Mouse (Mus musculus) neural tube, embryonic 12.5 days (tissue): ENCODE data around the gene Hspa4. TPM values are rescaled to one million over a fixed set of nuclear protein-coding genes. Genes with fewer than 3 reads are reported as not detected.
A peak's percentile ranks its signal among the peaks of the same experiment; 100 is the strongest.
"Not testable (repeated sequence)": the region's sequence is repeated elsewhere in the genome, so short reads cannot be mapped to it uniquely, and the experiment has no call there.

Experiments
- ATAC-seq: fragments of 200-750 bp; cut with Nextera tagmentation; 2 replicates; pipeline ENCODE4 v1.8.0; 2017; ENCODE audit warnings: low read depth, mild to moderate bottlenecking, moderate TSS enrichment, moderate library complexity; ENCODE audit not compliant: low FRiP score
- H3K27ac ChIP-seq: fragments of 300-500 bp; sonication (generic); 2 replicates; pipeline ENCODE4 v1.5.1; 2016
- H3K27me3 ChIP-seq: fragments of 300-500 bp; sonication (generic); replicated peaks from 2 replicates; pipeline ENCODE4 v1.6.1; 2016; ENCODE audit warnings: mild to moderate bottlenecking
- H3K36me3 ChIP-seq: fragments of 300-500 bp; sonication (generic); 2 replicates; pipeline ENCODE4 v1.6.1; 2016; ENCODE audit warnings: mild to moderate bottlenecking
- H3K4me1 ChIP-seq: fragments of 300-500 bp; sonication (generic); 2 replicates; pipeline ENCODE4 v1.6.1; 2016
- H3K4me2 ChIP-seq: fragments of 300-500 bp; sonication (generic); replicated peaks from 2 replicates; pipeline ENCODE4 v1.6.1; 2016; ENCODE audit warnings: mild to moderate bottlenecking
- H3K4me3 ChIP-seq: fragments of 300-500 bp; sonication (generic); 2 replicates; pipeline ENCODE4 v1.5.1; 2016
- H3K9ac ChIP-seq: fragments of 300-500 bp; sonication (generic); 2 replicates; pipeline ENCODE4 v1.6.1; 2016; ENCODE audit warnings: mild to moderate bottlenecking
- H3K9me3 ChIP-seq: fragments of 300-500 bp; sonication (generic); 2 replicates; pipeline ENCODE4 v1.6.1; 2016; ENCODE audit warnings: mild to moderate bottlenecking
- WGBS: fragments of 180-500 bp; shearing (Covaris S2); methylation state at CpG from one replicate; pipeline ENCODE4 v1.1.7; 2016; 5-methylcytosine and 5-hydroxymethylcytosine counted together
- polyA plus RNA-seq: library from polyadenylated mRNA; unstranded; fragments of >200 nt; fragmentation: Nextera tagmentation; extraction: Ambion mirVana; gene quantifications from 2 replicates; pipeline ENCODE4 v1.2.1, GENCODE M21; 2016

The Hspa4 gene
- polyA plus RNA-seq, 1 experiment from 2014 or later: 89.0 TPM

DNA sequence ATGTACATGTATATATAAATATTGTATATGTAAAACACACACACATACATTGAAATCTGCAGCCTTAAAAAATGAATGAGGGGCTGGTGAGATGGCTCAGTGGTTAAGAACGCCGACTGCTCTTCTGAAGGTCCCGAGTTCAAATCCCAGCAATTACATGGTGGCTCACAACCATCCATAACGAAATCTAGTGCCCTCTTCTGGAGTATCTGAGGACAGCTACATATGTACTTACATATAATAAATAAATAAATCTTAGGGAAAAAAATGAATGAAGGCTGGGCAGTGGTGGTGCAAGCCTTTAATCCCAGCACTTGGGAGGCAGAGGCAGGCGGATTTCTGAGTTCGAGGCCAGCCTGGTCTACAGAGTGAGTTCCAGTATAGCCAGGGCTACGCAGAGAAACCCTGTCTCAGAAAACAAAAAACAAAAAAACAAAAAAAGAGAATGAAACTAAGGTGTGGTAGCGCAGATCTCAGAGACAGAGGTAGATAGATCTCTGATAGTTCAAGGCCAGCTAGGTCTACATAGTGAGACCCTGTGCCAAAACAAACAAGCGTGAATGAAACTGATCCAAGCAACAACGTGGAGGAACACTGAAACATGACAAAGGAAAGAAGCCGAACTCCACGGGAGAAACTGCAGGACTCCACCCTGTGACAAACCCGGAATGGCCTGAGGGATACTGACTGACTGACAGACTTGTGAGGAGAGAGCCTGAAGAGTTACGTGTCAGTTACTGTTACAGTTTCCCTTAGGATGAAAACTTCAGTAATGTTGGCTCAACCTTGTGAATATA lies 4.0 kb upstream of the Hspa4 start:
- ATAC-seq: no peak
- no peaks in the 10 kb centered on the region for H3K9me3 ChIP-seq
- no peak overlapping the region for H3K9ac ChIP-seq
- WGBS: 86% methylated on average over 14 of the region's 14 CpGs
- no peaks in the 10 kb centered on the region for H3K27me3 ChIP-seq
- no peak overlapping the region for H3K4me3 ChIP-seq
- no peak overlapping the region for H3K27ac ChIP-seq
- H3K4me2 ChIP-seq: no peak overlapping the region
- H3K36me3 ChIP-seq: no peaks in the 10 kb centered on the region
- peaks cover 6% of the 10 kb centered on the region for H3K4me1 ChIP-seq

DNA sequence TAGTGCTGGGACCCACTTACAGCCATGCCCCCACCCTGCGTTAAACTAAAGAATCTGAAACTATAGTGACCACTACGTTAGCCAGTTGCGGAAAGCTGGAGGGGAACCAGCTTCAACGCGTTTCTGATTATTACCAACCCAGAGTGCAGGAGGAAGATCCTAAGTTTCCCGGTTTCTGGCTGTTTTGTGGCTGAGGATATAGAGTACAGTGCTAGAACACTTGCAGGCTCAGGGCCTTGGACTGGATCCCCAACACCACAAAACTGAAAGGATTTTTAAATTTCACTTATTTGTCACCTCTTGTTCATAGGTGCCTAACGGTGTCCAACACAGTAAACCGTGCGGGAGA lies 884 bp upstream of the Hspa4 start:
- H3K9ac ChIP-seq: peak overlapping the region; percentile 98
- ATAC-seq: 0 out of 2 replicates have a peak, but pooled peaks have one; percentile 1
- H3K9me3 ChIP-seq: no peaks in the 10 kb centered on the region
- H3K4me1 ChIP-seq: peaks cover 20% of the 10 kb centered on the region
- H3K4me2 ChIP-seq: peak overlapping the region; percentile 83
- WGBS: 57% methylated on average over 9 of the region's 9 CpGs
- H3K27ac ChIP-seq: peak overlapping the region; percentile 92
- H3K27me3 ChIP-seq: no peaks in the 10 kb centered on the region
- H3K36me3 ChIP-seq: no peaks in the 10 kb centered on the region
- H3K4me3 ChIP-seq: peak overlapping the region; percentile 98

DNA sequence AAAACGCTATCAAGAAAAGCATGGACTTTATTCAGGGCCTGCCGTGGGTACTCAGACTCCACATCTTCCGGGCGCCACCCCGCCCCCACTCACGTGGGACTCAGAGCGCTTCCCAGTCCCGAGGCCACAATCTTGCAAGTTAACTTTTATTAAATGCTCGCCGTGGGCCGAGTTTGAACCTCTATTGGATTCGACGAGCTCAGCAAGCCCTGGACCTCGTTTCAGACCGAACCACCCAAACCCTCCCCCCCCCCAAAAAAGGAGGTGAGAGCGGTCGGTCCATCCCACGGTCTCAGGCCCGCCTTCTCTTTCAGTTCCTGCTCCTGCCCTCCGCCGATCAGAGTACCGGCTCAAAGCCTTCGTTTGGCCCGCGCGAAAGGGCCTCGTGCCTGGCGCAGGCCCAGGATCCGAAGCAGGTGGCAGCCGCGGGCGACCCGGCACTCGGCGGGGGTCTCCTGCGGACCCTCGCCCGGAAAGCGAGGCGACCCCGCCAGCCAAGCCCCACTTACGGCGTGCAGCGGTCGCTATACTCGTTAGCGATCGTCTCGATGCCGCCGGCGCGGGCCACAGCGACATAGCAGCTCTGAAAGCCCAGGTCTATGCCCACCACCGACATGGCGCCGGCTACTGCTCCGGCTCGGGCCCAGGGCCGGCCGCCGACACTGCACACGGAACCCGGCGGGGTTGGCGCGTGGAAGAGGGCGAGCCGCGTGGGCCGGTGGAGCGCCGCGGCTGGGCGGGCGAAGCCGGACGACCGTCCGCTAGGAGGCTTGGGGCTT lies 517 bp downstream of the Hspa4 start:
- under 1% methylated on average over 80 of the region's 80 CpGs for WGBS
- Histone ChIP-seq H3K4me3 (peak overlapping the region; percentile 98), H3K4me1 (peaks cover 20% of the 10 kb centered on the region), H3K27me3 (no peaks in the 10 kb centered on the region), H3K9ac (peak overlapping the region; percentile 98), H3K36me3 (no peaks in the 10 kb centered on the region), H3K27ac (peak overlapping the region; percentile 96), H3K4me2 (peak overlapping the region; percentile 83), H3K9me3 (no peaks in the 10 kb centered on the region)
- ATAC-seq: peak; percentile 42

DNA sequence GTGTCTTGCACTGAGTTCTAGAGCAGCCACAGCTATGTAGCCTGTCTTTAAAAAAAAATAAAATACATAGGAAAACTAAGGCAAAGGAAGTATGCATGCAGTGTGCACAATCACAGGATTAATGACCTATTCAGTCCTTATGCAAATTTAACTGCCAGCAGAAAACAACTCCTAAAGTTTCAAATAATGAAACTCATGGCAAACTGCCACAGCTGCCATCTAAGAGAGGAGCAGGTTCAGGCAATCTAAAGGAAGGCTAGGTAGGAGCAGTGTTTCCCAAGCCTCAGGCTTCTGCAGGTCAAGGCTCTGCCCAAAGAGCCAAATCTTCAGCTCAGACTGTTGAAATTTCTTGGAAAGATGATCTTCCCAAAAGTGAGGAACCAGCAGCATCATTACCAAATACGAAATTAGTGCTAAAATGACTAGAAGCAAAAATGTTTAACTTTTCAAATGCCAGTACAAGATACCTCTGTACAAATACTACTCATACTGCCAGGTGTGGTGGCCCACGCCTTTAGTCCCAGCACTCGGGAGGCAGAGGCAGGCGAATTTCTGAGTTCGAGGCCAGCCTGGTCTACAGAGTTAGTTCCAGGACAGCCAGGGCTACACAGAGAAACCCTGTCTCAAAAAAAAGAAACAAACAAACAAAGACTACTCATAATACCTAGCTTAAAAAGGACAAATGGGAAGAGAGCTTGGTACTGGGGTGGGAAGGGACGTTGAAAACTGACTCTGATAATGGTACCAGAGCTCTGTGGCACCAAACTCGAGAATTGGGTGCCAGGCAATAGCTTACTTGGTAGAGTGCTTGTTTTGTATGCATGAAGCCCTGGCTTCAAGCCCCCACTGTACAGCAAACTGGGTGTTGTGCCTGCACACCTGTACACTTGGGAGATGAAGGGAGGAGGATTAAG lies 2.1 kb downstream of the Hspa4 start:
- Histone ChIP-seq H3K4me3 (peak overlapping the region; percentile 98; the same call in 1 of the 2 replicates), H3K27me3 (no peaks in the 10 kb centered on the region), H3K9me3 (no peaks in the 10 kb centered on the region), H3K9ac (no peak overlapping the region), H3K4me2 (peak overlapping the region; percentile 83), H3K27ac (no peak overlapping the region), H3K4me1 (peaks cover 20% of the 10 kb centered on the region), H3K36me3 (0 out of 2 replicates have a peak, but pooled peaks cover 4% of the 10 kb centered on the region)
- no peak for ATAC-seq
- 90% methylated on average over 7 of the region's 7 CpGs for WGBS

DNA sequence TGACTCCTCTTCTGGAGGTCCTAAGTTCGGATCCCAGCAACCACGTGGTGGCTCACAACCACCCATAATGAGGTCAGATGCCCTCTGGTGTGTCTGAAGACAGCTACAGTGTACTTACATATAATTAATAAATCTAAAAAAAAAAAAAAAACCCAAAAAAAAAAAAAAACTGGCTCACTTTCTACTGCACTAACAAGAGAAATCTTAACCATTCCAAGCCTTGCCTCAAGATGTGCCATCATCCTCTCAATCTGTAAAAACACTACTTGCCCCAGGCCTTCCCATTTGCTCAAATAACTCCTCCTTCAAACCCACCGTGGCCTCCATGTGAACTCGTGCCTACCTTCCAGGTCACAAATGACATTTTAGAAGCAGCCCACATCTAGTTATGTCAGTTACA lies 3.4 kb downstream of the Hspa4 start:
- H3K4me3 ChIP-seq: no peak overlapping the region
- H3K27me3 ChIP-seq: no peaks in the 10 kb centered on the region
- H3K27ac ChIP-seq: no peak overlapping the region
- no peaks in the 10 kb centered on the region for H3K9me3 ChIP-seq
- H3K9ac ChIP-seq: no peak overlapping the region
- H3K4me2 ChIP-seq: no peak overlapping the region
- ATAC-seq: no peak
- H3K36me3 ChIP-seq: peaks cover 10% of the 10 kb centered on the region; the same call in 1 of the 2 replicates
- H3K4me1 ChIP-seq: peaks cover 20% of the 10 kb centered on the region
- 80% methylated on average over 4 of the region's 4 CpGs for whole genome bisulfite sequencing

DNA sequence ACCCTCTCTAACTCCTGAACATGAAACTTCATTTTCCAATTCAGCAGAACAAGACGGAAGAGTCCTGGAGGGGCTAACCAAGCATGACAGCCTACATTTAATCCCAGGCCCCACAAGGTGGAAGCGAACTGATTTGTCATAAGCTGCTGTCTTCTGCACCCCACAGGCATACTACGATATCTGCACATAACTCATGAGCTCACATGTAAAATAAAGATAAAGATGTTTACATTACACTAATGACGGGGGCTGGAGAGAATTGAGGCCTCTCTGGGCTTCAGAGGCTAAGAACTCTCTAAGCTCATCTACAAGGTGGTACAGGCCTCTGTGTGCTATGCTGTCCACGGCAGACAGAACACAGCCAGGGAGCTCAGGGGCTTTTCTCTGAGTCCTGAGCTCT lies 5.8 kb downstream of the Hspa4 start:
- WGBS: 95% methylated on average over 5 of the region's 5 CpGs
- H3K36me3 ChIP-seq: peaks cover 27% of the 10 kb centered on the region
- no peak for ATAC-seq
- no peak overlapping the region for H3K9ac ChIP-seq
- H3K27me3 ChIP-seq: no peaks in the 10 kb centered on the region
- H3K4me2 ChIP-seq: no peak overlapping the region
- no peak overlapping the region for H3K27ac ChIP-seq
- peaks cover 14% of the 10 kb centered on the region for H3K4me1 ChIP-seq
- H3K4me3 ChIP-seq: no peak overlapping the region
- H3K9me3 ChIP-seq: no peaks in the 10 kb centered on the region

DNA sequence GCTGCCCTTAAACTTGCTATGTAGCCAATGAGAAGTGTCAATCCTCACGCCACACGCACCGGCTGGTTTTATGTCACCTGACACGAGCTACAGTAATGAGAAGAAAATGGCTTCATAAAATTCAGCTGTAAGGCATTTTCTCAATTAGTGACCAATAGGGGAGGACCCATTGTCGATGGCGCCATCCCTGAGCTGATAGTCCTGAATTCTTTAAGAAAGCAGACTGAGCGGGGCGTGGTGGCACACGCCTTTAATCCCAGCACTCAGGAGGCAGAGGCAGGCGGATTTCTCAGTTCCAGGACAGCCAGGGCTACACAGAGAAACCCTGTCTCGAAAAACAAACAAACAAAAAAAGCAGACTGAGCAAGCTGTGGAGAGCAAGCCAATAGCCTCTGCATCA lies 9.4 kb downstream of the Hspa4 start:
- Histone ChIP-seq H3K9me3 (no peaks in the 10 kb centered on the region), H3K27me3 (no peaks in the 10 kb centered on the region), H3K36me3 (peaks cover 63% of the 10 kb centered on the region), H3K4me1 (no peaks in the 10 kb centered on the region), H3K9ac (no peak overlapping the region), H3K27ac (no peak overlapping the region), H3K4me3 (no peak overlapping the region), H3K4me2 (no peak overlapping the region)
- 94% methylated on average over 11 of the region's 11 CpGs for WGBS
- ATAC-seq: no peak

DNA sequence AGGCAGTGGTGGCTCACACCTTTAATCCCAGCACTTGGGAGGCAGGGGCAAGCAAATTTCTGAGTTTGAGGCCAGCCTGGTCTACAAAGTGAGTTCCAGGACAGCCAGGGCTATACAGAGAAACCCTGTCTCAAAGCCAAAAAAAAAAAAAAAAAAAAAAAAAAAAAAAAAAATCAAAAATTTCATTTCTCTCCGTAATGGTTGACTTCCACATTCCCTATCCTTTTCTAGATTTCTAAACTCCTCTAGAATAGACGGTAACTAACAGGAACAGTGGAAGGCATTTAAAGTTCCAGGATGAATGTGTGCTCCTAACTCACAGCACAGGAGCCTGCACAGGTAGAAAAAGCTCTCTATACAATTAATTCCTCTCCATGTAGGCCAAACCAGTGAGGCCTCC lies 10.1 kb downstream of the Hspa4 start:
- not testable (repeated sequence) for H3K4me2 ChIP-seq, H3K4me3 ChIP-seq, H3K9me3 ChIP-seq, ATAC-seq, H3K27ac ChIP-seq, H3K9ac ChIP-seq, H3K27me3 ChIP-seq, H3K4me1 ChIP-seq
- WGBS: 84% methylated on average over 2 of the region's 2 CpGs
- H3K36me3 ChIP-seq: peaks cover 69% of the 10 kb centered on the region

DNA sequence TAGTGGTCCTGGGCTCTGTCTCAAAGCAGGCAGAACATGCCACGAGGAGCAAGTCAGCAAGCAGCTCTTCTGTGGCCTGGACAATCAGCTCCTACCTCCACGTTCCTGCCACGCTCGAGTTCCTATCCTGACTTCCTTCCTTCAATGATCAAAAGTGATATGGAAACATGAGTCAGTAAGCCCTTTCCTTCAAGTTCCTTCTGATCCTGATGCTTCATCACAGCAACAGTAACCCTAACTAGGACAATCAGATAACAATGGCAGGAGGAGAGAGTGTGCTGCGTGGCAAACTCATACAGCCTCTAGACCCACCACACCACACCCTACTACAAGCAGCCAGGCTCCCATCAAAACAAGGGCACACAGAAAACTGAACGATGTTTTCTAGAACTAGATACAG lies 14.4 kb downstream of the Hspa4 start:
- no peak overlapping the region for H3K4me2 ChIP-seq
- no peaks in the 10 kb centered on the region for H3K9me3 ChIP-seq
- no peak overlapping the region for H3K27ac ChIP-seq
- H3K36me3 ChIP-seq: peaks cover 85% of the 10 kb centered on the region
- H3K4me3 ChIP-seq: no peak overlapping the region
- WGBS: 90% methylated on average over 6 of the region's 6 CpGs
- H3K4me1 ChIP-seq: no peaks in the 10 kb centered on the region
- no peak overlapping the region for H3K9ac ChIP-seq
- ATAC-seq: no peak
- H3K27me3 ChIP-seq: no peaks in the 10 kb centered on the region

DNA sequence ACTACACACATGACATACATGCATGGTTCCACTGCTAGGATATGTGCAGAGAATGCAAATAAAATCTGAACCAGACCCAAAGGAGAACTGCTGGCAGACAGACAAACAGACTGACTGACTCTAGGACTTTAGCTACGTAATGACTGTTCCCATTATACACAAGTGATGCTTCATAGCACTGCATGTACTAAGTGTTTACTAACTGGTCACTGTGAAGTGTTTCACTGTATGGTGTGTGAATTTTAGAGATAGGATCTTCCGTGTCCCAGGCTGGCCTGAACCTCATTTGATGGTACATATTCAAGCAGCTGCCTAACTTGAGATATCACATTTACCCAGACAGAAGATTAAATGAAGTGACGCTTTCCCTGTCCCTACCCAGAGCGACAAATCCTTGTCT lies 21.8 kb downstream of the Hspa4 start:
- Histone ChIP-seq H3K9ac (no peak overlapping the region), H3K27me3 (no peaks in the 10 kb centered on the region), H3K36me3 (peaks cover 59% of the 10 kb centered on the region), H3K9me3 (no peaks in the 10 kb centered on the region), H3K4me2 (no peak overlapping the region), H3K4me1 (no peaks in the 10 kb centered on the region), H3K4me3 (no peak overlapping the region), H3K27ac (no peak overlapping the region)
- no peak for ATAC-seq
- WGBS: 94% methylated on average over 4 of the region's 4 CpGs

DNA sequence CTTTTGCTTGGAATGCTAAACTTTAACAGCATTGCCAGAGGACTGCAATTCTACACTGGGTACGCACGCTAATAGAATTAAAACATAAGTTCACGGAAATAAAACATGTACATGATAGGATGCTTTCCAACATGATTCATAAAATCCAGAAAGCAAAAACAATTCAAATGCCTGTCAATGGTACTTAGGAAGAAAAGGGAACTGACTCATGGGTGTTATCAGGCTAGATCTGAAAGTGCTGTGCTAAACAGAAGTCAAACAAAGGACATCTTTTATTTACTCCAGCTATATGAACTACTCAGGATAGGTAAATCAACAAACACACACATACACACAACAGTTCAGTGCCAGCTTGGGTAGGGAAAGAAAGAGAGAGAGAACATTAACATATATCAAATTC lies 24.9 kb downstream of the Hspa4 start:
- Histone ChIP-seq H3K9me3 (no peaks in the 10 kb centered on the region), H3K4me3 (no peak overlapping the region), H3K27ac (no peak overlapping the region), H3K4me2 (no peak overlapping the region), H3K9ac (no peak overlapping the region), H3K36me3 (peaks cover 64% of the 10 kb centered on the region), H3K27me3 (no peaks in the 10 kb centered on the region), H3K4me1 (no peaks in the 10 kb centered on the region)
- WGBS: 97% methylated on average over 3 of the region's 3 CpGs
- ATAC-seq: no peak

DNA sequence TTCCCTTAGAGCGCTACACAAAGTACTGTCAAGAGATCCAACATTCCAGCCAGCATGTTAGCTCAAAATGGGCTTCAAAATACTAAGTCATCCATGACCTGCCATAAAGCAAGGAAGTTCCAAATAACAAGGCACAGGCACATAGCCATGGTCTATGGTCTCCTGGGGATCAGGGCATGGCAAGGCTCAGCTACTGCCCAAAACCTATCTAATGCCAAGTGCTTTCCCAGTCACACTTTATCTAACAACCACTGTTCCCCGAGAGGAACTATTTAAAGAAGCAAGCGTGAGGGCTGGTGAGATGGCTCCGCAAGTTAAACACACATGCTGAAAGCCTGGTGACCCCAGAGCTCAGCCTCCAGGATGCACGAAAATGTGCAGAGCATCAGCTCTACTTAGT lies 26.9 kb downstream of the Hspa4 start:
- Histone ChIP-seq H3K36me3 (peaks cover 74% of the 10 kb centered on the region), H3K27me3 (no peaks in the 10 kb centered on the region), H3K4me3 (no peak overlapping the region), H3K9me3 (no peaks in the 10 kb centered on the region), H3K9ac (no peak overlapping the region), H3K4me2 (no peak overlapping the region), H3K27ac (no peak overlapping the region), H3K4me1 (no peaks in the 10 kb centered on the region)
- ATAC-seq: no peak
- WGBS: 92% methylated on average over 5 of the region's 5 CpGs
